Mouse (Mus musculus): Measurements from ENCODE around the gene Hist2h2ac. TPM values are rescaled to one million over a fixed set of nuclear protein-coding genes. Genes with fewer than 3 reads are reported as not detected.
A peak's percentile ranks its signal among the peaks of the same experiment; 100 is the strongest.
"Not testable (repeated sequence)": the region's sequence is repeated elsewhere in the genome, so short reads cannot be mapped to it uniquely, and the experiment has no call there.

Hist2h2ac gene
- total RNA-seq, 2 experiments from 2014 or later: 37.8 to 39.8 TPM

DNA sequence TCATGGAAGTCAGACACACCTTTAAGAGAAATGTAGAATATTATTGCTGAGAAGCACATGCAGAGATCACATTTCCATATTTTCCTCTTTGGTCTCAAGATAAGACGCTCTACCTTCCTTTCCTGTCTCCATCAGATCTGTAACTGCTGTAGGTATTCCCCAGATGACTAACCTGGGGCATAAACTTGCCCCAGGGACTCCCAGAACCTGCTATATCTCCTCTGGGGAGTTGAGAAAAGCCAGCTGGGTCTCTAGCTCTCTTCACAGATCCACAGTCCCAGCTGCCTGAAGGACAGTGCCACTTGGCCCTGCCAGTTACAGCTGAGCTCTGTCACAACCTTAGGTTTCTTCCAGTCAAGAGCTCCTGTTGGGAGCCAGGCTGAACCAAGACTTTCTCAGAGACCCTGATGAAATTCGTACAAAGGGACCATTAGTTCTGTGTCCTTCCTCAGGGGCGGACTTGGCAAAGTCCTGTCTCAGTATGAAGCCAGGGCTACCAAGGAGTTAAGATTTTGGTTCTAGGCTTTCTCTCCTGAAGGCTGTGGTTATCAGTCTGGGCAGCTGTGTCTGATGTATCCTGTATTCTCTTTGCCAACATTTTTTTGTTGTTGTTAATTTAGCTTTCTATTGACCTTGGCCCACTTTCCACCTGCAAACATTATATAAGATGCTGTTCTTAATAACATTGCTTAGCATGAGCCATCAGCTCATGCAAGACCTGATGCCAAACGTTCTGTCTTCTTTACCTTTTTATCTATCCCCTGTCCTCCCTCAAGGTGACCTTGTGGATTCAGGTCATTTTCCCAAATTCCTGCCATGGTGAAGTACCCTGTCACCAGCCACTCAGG, 10.5 kb upstream of the Hist2h2ac start:
- peak in 1 of 2 experiments; percentile 12 for DNase-seq (ENCODE audit: low spot score in 2 of 2)

GRCm38 (mm10) chr3:96230404-96230803, 9.7 kb upstream of the Hist2h2ac start:
- no peak for DNase-seq (ENCODE audit: low spot score in 2 of 2)

DNA sequence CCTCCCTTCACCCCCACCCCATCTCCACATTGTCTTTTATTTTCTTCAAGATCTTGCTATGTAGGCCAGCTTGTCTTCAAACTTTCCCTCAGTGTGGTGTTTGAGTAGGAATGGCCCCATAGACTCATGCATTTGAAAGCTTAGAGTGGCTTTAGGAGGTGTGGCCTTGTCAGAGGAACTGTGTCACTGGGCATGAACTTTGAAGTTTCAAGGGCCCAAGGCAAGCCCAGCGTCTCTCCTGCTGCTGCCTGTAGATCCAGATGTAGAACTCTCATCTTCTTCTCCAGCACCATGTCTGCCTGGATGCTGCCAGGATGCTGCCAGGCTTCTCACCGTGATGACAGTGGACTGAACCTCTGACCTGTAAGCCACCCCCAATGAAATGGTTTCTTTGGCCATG, 8.1 kb upstream of the Hist2h2ac start:
- DNase-seq (ENCODE audit: low spot score in 2 of 2): no peak

GRCm38 (mm10) chr3:96226695-96227648, 6.3 kb upstream of the Hist2h2ac start:
- DNase-seq (ENCODE audit: low spot score in 2 of 2): no peak

- DNase-seq (ENCODE audit: low spot score in 2 of 2): no peak
These were observed 4.7 kb upstream of the Hist2h2ac start for GRCm38 (mm10) chr3:96225421-96225820.

- no peak for DNase-seq (ENCODE audit: low spot score in 2 of 2)
These were observed 2.1 kb upstream of the Hist2h2ac start for GRCm38 (mm10) chr3:96222774-96223173.

DNA sequence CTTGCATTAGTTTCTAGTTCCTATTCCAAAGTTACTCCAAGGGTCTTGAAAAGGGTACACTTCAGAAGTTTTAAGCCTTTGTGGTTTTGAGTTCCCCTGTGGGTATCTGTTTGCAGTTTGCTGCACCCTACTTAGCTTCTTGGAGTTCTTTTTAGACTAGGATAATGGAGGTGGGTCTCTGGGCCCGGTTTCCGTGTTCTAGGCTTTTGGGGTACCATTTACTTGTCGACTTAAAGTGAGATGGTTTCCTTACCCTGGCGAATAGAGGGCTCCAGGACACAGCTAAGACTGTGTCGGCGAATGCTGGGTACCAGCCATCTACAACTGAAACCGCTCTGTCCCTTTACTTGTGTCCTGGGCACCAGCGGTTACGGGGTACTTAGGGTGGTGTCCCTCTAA, 959 bp upstream of the Hist2h2ac start:
- DNase-seq (ENCODE audit: low spot score in 2 of 2): peak in 1 of 2 experiments; percentile 30

DNA sequence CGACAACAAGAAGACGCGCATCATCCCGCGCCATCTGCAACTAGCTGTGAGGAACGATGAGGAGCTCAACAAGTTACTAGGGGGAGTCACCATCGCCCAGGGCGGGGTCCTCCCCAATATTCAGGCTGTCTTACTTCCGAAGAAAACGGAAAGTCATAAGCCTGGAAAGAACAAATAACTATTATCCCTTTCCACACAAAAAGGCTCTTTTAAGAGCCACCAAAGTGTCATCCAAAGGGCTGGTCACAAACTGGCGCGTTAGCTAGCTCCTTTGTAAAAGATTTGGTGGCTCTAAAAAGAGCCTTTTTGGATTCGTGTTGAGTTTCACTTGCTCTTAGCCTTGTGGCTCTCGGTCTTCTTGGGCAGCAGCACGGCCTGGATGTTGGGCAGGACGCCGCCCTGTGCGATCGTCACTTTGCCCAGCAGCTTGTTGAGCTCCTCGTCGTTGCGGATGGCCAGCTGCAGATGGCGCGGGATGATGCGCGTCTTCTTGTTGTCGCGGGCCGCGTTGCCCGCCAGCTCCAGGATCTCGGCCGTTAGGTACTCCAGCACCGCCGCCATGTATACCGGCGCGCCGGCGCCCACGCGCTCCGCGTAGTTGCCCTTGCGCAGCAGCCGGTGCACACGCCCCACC, 432 bp downstream of the Hist2h2ac start:
- not testable (repeated sequence) for DNase-seq (ENCODE audit: low spot score in 2 of 2)

DNA sequence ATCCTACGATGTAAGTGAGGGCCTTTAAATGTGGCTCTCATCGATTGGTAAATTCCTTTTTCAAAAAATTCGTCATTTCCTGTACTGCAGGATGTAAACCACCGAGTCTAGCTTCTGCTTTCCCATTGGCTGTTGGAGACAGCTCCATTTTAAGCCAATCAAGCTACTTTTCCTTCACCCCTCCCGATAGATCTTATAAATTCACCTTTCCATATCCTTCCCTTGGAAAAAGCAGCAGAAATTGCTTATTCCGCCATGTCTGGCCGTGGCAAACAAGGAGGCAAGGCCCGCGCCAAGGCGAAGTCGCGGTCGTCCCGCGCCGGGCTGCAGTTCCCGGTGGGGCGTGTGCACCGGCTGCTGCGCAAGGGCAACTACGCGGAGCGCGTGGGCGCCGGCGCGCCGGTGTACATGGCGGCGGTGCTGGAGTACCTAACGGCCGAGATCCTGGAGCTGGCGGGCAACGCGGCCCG, 984 bp downstream of the Hist2h2ac start, which contains the start of the genes Bola1 and Hist2h2ab:
TSS of gene Bola1 (minus strand) at position 49 of the 470 bp plus-strand sequence.
TSS of gene Hist2h2ab (plus strand) at position 205 of the 470 bp plus-strand sequence.
- DNase-seq (ENCODE audit: low spot score in 2 of 2): peak; percentile 65 to 75

GRCm38 (mm10) chr3:96219191-96219641, 1.5 kb downstream of the Hist2h2ac start:
- DNase-seq (ENCODE audit: low spot score in 2 of 2): no peak

DNA sequence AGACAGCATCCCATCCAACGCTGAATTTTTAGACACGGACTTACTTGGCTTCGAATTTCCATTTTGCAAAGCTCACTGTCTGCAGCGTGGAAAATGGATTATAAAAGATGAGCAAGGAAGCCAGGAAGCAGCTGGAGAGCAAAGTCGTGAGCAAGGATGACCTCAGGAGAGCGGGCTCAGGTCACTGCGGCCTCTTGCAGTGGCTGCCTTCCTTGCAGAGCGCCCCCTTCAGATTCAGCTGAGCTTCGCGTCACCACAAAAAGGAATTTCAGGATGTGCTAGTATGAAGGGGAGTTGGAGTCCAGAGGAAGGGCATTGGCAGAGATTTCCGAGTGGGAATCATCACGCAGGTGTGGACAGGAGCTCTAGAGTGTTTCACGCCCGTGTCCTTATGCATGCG, 11.4 kb downstream of the Hist2h2ac start:
- DNase-seq (ENCODE audit: low spot score in 2 of 2): no peak

DNA sequence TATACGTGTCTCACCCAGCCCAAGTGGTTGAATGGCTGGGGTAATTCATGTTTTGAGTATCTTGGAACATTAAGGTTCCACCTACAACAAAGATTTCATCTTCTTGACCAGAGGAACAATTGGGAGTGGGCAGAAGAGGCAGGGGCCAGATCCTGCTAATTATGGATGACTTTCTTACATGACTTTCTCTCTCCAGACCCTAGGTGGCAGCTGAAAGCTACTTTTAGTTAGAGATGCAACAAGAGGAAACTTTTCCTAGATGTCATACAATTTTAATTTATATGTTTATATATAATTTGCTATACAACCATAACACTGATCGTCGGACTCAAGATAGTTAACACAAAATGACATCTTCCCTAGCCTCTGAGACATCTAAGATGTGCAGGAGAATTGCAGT, 12.9 kb downstream of the Hist2h2ac start:
- DNase-seq (ENCODE audit: low spot score in 2 of 2): no peak

GRCm38 (mm10) chr3:96199731-96200130, 20.9 kb downstream of the Hist2h2ac start:
- no peak for DNase-seq (ENCODE audit: low spot score in 2 of 2)

DNA sequence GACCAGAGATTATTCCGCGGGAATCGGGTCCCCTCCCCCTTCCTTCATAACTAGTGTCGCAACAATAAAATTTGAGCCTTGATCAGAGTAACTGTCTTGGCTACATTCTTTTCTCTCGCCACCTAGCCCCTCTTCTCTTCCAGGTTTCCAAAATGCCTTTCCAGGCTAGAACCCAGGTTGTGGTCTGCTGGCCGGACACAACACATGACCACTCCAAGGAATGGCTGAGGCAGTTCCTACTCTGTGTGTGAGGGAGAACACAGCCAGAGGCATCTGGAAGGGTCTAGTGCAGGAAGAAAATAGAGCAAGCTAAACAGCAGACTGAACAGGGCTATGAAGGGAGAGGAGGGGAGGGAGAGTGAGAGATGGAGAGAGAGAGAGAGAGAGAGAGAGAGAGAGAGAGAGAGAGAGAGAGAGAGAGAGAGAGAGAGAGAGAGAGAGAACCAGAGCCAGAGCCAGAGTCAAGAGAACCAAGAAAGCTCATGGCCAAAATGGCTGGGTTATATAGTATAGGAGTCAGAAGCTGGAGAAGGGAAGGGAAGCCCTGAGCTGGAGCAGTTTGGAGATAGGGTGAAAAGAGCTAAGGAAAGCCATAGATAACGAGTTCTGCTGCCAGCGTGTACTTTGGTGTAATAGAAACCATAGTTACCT, 22.0 kb downstream of the Hist2h2ac start:
- DNase-seq (ENCODE audit: low spot score in 2 of 2): not testable (repeated sequence)

DNA sequence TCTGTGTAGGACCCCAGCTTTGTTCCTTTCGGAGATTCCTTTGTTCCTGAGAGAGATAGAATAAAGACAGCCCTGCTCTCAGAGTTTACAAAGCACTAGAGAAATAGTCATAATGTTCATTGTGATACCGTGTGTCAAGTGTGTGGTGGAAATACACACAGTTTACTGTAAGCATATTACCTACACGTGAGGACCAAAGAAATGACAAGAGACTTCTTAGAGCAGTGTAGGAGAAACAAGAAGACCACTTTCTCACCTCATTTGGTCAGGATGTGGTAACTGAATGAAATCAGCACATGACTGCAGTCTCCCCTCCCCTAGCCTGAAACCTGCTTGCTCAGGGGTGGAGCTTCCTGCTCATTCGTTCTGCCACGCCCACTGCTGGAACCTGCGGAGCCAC, 22.5 kb downstream of the Hist2h2ac start:
- no peak for DNase-seq (ENCODE audit: low spot score in 2 of 2)

GRCm38 (mm10) chr3:96197129-96197749, 23.4 kb downstream of the Hist2h2ac start:
- peak; percentile 77 to 82 for DNase-seq (ENCODE audit: low spot score in 2 of 2)

DNA sequence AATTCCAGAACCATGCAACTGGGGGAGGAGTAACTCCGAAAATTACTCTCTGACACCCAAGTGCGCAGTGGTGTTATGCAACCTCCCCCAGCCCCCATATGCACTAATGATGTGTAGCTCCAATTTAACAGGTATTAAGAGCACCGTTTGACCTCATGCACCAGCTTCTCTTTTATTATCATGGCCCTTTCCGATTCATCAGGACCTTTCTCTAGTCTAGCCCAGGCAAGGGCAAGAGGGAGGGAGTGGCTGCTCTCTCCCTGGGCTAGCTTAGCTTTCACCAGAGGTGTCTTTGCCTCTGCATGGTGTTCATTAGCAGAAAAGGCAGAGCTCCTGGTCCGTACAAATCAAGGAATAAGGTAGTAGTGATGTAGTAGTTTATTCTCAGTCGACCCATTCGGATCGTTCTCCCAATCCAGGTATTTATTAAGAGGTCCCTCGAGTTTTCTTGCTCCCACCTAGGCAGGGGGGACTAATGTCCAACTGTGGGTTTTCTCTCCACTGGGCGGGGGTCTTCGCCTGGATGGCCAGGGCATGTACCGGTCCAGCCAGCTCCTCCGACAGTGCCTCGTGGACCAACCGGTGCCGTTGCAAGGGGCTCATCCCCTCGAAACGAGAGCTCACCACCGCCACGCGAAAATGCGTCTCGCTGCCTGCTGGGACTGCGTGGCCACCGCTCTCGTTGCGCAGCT, 24.1 kb downstream of the Hist2h2ac start:
- no peak for DNase-seq (ENCODE audit: low spot score in 2 of 2)

DNA sequence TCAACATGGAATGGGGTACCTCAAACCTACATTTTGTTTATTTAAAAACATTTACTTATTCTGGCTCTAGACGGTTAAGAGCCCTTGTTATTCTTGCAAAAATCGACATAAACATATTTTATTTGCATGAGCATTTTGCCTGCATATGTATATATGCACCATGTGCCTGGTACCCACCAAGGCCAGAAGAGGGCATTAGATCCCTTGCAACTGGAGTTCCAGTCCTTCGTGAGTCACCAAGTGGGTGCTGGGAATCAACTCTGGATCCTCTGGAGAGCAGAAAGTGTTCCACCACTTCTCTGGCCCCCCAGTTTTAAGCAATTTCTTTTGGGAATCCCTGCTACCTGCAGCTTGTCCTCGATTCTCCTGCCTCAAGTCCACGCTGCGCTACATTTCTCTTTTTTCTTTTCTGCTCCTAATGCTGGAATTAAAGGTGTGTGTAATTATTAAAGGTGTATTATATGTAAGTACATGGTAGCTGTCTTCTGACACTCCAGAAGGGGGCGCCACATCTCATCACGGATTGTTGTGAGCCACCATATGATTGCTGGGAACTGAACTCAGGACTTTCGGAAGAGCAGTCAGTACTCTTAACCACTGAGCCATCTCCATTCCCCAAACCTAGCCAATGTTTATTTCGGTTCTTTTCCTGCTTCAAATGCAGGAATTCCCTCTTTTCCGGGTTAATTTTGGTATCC, 24.9 kb downstream of the Hist2h2ac start:
- no peak for DNase-seq (ENCODE audit: low spot score in 2 of 2)

DNA sequence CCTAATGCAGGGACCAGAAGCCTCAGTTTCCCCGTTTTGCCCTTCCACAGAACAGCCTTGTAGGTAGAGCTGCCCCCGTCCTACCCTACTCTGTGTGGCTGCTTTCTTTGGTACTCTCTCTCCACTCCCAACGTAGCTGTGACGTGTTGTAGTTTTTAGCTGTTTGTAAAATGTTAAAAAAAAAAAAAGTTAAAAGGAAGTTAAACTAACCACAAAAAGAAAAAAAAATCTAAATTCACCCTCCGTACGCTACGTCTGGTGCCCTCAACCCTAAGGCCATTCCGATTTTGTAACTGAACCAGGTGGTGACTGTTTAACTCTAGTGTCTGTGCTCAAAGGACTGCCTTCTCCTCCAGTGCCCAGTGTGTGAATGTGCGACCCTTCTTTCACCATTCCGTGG, 25.7 kb downstream of the Hist2h2ac start:
- DNase-seq (ENCODE audit: low spot score in 2 of 2): no peak

All from adrenal gland, adult 18-20 months (tissue).